Mouse (Mus musculus): ENCODE data around the gene Capzb. TPM values are rescaled to one million over a fixed set of nuclear protein-coding genes. Genes with fewer than 3 reads are reported as not detected.

The Capzb gene
- total and polyA plus RNA-seq, 3 experiments = 103 to 354 TPM; not detected in 1

GRCm38 (mm10) chr4:139256146-139256545 lies 63.4 kb downstream of the Capzb start (continued):
- no peak for TF ChIP-seq MAZ (IDR thresholded peaks at IDR 0.05; ENCODE audit: low read depth, low read length)

GRCm38 (mm10) chr4:139256708-139257107 lies 64.0 kb downstream of the Capzb start:
- no peak for DNase-seq (ENCODE audit: low read depth, low spot score)
- TF ChIP-seq MAFK (IDR thresholded peaks at IDR 0.05; ENCODE audit: borderline replicate concordance, low read depth, low read length) (no peak), ZMIZ1 (IDR thresholded peaks at IDR 0.05; ENCODE audit: low read depth, low read length) (no peak), GATA1 (IDR thresholded peaks at IDR 0.05; ENCODE audit: low read depth, low read length) (no peak), TBP (IDR thresholded peaks at IDR 0.05; ENCODE audit: low read depth, low read length) (no peak), CTCF (IDR thresholded peaks at IDR 0.05 in 2 of 3, conservative IDR thresholded peaks at IDR 0.05 in 1 of 3; ENCODE audit: control insufficient read depth in 1 of 3, insufficient read depth in 1 of 3, low read depth in 2 of 3, low read length in 3 of 3, poor library complexity in 1 of 3, severe bottlenecking in 1 of 3) (no peak), POLR2A (IDR thresholded peaks at IDR 0.05; ENCODE audit: control insufficient read depth in 1 of 2, insufficient read depth in 1 of 2, low read depth in 1 of 2, low read length in 2 of 2, poor library complexity in 1 of 2) (no peak), RAD21 (IDR thresholded peaks at IDR 0.05; ENCODE audit: low read depth, low read length) (no peak), NRF1 (IDR thresholded peaks at IDR 0.05; ENCODE audit: insufficient read depth, low read depth, low read length, poor library complexity, severe bottlenecking) (no peak), TAL1 (IDR thresholded peaks at IDR 0.05; ENCODE audit: low read length) (no peak), ELF1 (IDR thresholded peaks at IDR 0.05; ENCODE audit: low read depth, low read length) (no peak), USF2 (IDR thresholded peaks at IDR 0.05; ENCODE audit: borderline replicate concordance in 1 of 2, insufficient read depth in 1 of 2, low read depth in 1 of 2, low read length in 2 of 2) (no peak), MAZ (IDR thresholded peaks at IDR 0.05; ENCODE audit: low read depth, low read length) (no peak), EP300 (IDR thresholded peaks at IDR 0.05; ENCODE audit: low read depth in 1 of 2, low read length in 2 of 2) (no peak), TCF12 (IDR thresholded peaks at IDR 0.05; ENCODE audit: low read depth, low read length) (no peak), MAX (IDR thresholded peaks at IDR 0.05; ENCODE audit: low read length) (no peak), CHD1 (IDR thresholded peaks at IDR 0.05; ENCODE audit: low read depth, low read length) (no peak), UBTF (IDR thresholded peaks at IDR 0.05; ENCODE audit: borderline replicate concordance, insufficient read depth, low read depth, low read length) (no peak), BHLHE40 (IDR thresholded peaks at IDR 0.05; ENCODE audit: borderline replicate concordance, low read depth, low read length) (no peak)
- Histone ChIP-seq H3K4me1 (ENCODE audit: control insufficient read depth in 1 of 2, insufficient read depth in 2 of 2, low read length in 2 of 2) (peaks cover 0 to 2% of the 10 kb centered on the region in 2 experiments; a peak in 2 of 4 replicates), H3K79me2 (ENCODE audit: control insufficient read depth, insufficient read depth, low read length, poor library complexity) (peaks cover 7% of the 10 kb centered on the region; the same call in 1 of the 2 replicates), H3K9me3 (replicated peaks; ENCODE audit: insufficient read depth, low read length) (no peaks in the 10 kb centered on the region), H3K27me3 (ENCODE audit: control insufficient read depth in 1 of 2, insufficient read depth in 2 of 2, low read length in 2 of 2) (no peaks in the 10 kb centered on the region), H3K4me3 (ENCODE audit: control insufficient read depth in 1 of 2, insufficient read depth in 1 of 2, low read depth in 2 of 2, low read length in 2 of 2) (no peak overlapping the region), H3K27ac (ENCODE audit: control insufficient read depth, low read depth, low read length) (no peak overlapping the region), H3K9ac (ENCODE audit: control insufficient read depth, low read depth, low read length, poor library complexity, severe bottlenecking) (no peak overlapping the region), H3K36me3 (ENCODE audit: control insufficient read depth in 1 of 2, insufficient read depth in 2 of 2, low read length in 2 of 2) (peaks cover 2 to 6% of the 10 kb centered on the region in 2 experiments)
